Mouse (Mus musculus) kidney, postnatal 0 days (tissue): ENCODE data around the gene Ldlrad2. TPM values are rescaled to one million over a fixed set of nuclear protein-coding genes. Genes with fewer than 3 reads are reported as not detected.
A peak's percentile ranks its signal among the peaks of the same experiment; 100 is the strongest.

Experiments used
- ATAC-seq: fragments of 200-750 bp; cut with Nextera tagmentation; replicated peaks from 2 replicates; pipeline ENCODE4 v1.8.0; 2017; ENCODE audit warnings: low read depth, moderate number of reproducible peaks, moderate TSS enrichment, moderate library complexity; ENCODE audit not compliant: low FRiP score
- DNase-seq: peaks from one replicate; pipeline ENCODE4 v3.0.0-alpha.2; 2016; ENCODE audit warnings: low spot score
- H3K27ac ChIP-seq: fragments of 300-500 bp; sonication (generic); 2 replicates; pipeline ENCODE4 v1.5.1; 2014; ENCODE audit warnings: mild to moderate bottlenecking
- H3K27me3 ChIP-seq: fragments of 300-500 bp; sonication (generic); 2 replicates; pipeline ENCODE4 v1.6.1; 2014; ENCODE audit warnings: low read length, mixed read lengths; ENCODE audit not compliant: insufficient read depth
- H3K36me3 ChIP-seq: fragments of 300-500 bp; sonication (generic); 2 replicates; pipeline ENCODE4 v1.6.1; 2014; ENCODE audit warnings: low read length, mixed read lengths; ENCODE audit not compliant: insufficient read depth
- H3K4me1 ChIP-seq: fragments of 300-500 bp; sonication (generic); replicated peaks from 2 replicates; pipeline ENCODE4 v1.6.1; 2014; ENCODE audit warnings: antibody characterized with exemption, low read length, mixed read lengths; ENCODE audit not compliant: insufficient read depth
- H3K4me2 ChIP-seq: fragments of 300-500 bp; sonication (generic); 2 replicates; pipeline ENCODE4 v1.6.1; 2014; ENCODE audit warnings: mild to moderate bottlenecking, low read length, moderate library complexity, mixed read lengths
- H3K4me3 ChIP-seq: fragments of 300-500 bp; sonication (generic); replicated peaks from 2 replicates; pipeline ENCODE4 v1.5.1; 2014; ENCODE audit warnings: low read depth, low read length
- H3K9ac ChIP-seq: fragments of 300-500 bp; sonication (generic); 2 replicates; pipeline ENCODE4 v1.6.1; 2014; ENCODE audit warnings: low read depth, low read length
- H3K9me3 ChIP-seq: fragments of 300-500 bp; sonication (generic); replicated peaks from 2 replicates; pipeline ENCODE4 v1.6.1; 2016; ENCODE audit warnings: low read length, inconsistent platforms, mixed read lengths
- CTCF ChIP-seq: IDR thresholded peaks from 2 replicates; pipeline ENCODE4 v1.5.1; 2016; ENCODE audit warnings: antibody characterized with exemption, low read depth, mild to moderate bottlenecking, moderate library complexity
- WGBS: fragments of 180-500 bp; shearing (Covaris S2); extraction: QIAGEN DNeasy Blood & Tissue Kit; methylation state at CpG from one replicate; pipeline ENCODE4 v1.1.7; 2014; 5-methylcytosine and 5-hydroxymethylcytosine counted together
- polyA plus RNA-seq: library from polyadenylated mRNA; unstranded; fragments of >200 nt; fragmentation: Nextera tagmentation; extraction: Ambion mirVana; gene quantifications from 2 replicates; pipeline ENCODE4 v1.2.1, GENCODE M21; 2015

Gene Ldlrad2
- polyA plus RNA-seq, 1 experiment from 2014 or later, result not detected

- Histone ChIP-seq H3K9ac (no peak overlapping the region), H3K27me3 (no peaks in the 10 kb centered on the region), H3K27ac (no peak overlapping the region), H3K4me1 (peaks cover 4% of the 10 kb centered on the region; the same call in 1 of the 2 replicates), H3K9me3 (no peaks in the 10 kb centered on the region), H3K36me3 (no peaks in the 10 kb centered on the region), H3K4me2 (no peak overlapping the region), H3K4me3 (no peak overlapping the region)
- 98% methylated on average over 12 of the region's 12 CpGs for WGBS
- TF ChIP-seq CTCF, result no peak
- ATAC-seq (no peak), DNase-seq (no peak)
Observed at GRCm38 (mm10) chr4:137577486-137577885, 3.1 kb upstream of the Ldlrad2 start.

GRCm38 (mm10) chr4:137569873-137570272 lies 4.5 kb downstream of the Ldlrad2 start:
- 55% methylated on average over 9 of the region's 9 CpGs for WGBS
- Histone ChIP-seq H3K27ac (no peak overlapping the region), H3K4me2 (no peak overlapping the region), H3K36me3 (peaks cover 24% of the 10 kb centered on the region), H3K4me1 (no peaks in the 10 kb centered on the region), H3K27me3 (no peaks in the 10 kb centered on the region), H3K9ac (no peak overlapping the region), H3K9me3 (no peaks in the 10 kb centered on the region), H3K4me3 (no peak overlapping the region)
- DNase-seq, result no peak
- no peak for TF ChIP-seq CTCF
- peak; percentile 31; the same call in 1 of the 2 replicates for ATAC-seq

- DNase-seq (peak; percentile 70), ATAC-seq (peak; percentile 74)
- H3K27ac ChIP-seq, result no peak overlapping the region
- no peaks in the 10 kb centered on the region for H3K27me3 ChIP-seq
- 46% methylated on average over 16 of the region's 16 CpGs for WGBS
- H3K4me1 ChIP-seq, result no peaks in the 10 kb centered on the region
- no peak overlapping the region for H3K4me2 ChIP-seq
- H3K4me3 ChIP-seq, result no peak overlapping the region
- H3K9ac ChIP-seq, result no peak overlapping the region
- TF ChIP-seq CTCF, result no peak
- no peaks in the 10 kb centered on the region for H3K9me3 ChIP-seq
- H3K36me3 ChIP-seq, result peaks cover 69% of the 10 kb centered on the region
Observed at GRCm38 (mm10) chr4:137556673-137557210, 17.6 kb downstream of the Ldlrad2 start.

- Histone ChIP-seq H3K36me3 (peaks cover 85% of the 10 kb centered on the region), H3K9me3 (no peaks in the 10 kb centered on the region), H3K9ac (no peak overlapping the region), H3K27me3 (no peaks in the 10 kb centered on the region), H3K27ac (no peak overlapping the region), H3K4me3 (no peak overlapping the region), H3K4me1 (no peaks in the 10 kb centered on the region), H3K4me2 (no peak overlapping the region)
- WGBS, result 93% methylated on average over 17 of the region's 17 CpGs
- ATAC-seq, result no peak
- no peak for TF ChIP-seq CTCF
- no peak for DNase-seq
Observed at GRCm38 (mm10) chr4:137553466-137553865, 20.9 kb downstream of the Ldlrad2 start.

- no peak for ATAC-seq
- peaks cover 88% of the 10 kb centered on the region for H3K36me3 ChIP-seq
- H3K27me3 ChIP-seq, result no peaks in the 10 kb centered on the region
- no peak overlapping the region for H3K27ac ChIP-seq
- peak; percentile 72 for TF ChIP-seq CTCF
- no peaks in the 10 kb centered on the region for H3K9me3 ChIP-seq
- peak; percentile 50 for DNase-seq
- H3K9ac ChIP-seq, result no peak overlapping the region
- no peak overlapping the region for H3K4me2 ChIP-seq
- 82% methylated on average over 5 of the region's 5 CpGs for WGBS
- no peak overlapping the region for H3K4me3 ChIP-seq
- no peaks in the 10 kb centered on the region for H3K4me1 ChIP-seq
Observed at GRCm38 (mm10) chr4:137546003-137546525, 28.3 kb downstream of the Ldlrad2 start.

GRCm38 (mm10) chr4:137545568-137545967 lies 28.8 kb downstream of the Ldlrad2 start:
- peaks cover 88% of the 10 kb centered on the region for H3K36me3 ChIP-seq
- 94% methylated on average over 9 of the region's 9 CpGs for WGBS
- no peak for ATAC-seq

More at GRCm38 (mm10) chr4:137545568-137545967, 28.8 kb downstream of the Ldlrad2 start:
- Histone ChIP-seq H3K27me3 (no peaks in the 10 kb centered on the region), H3K27ac (no peak overlapping the region), H3K4me2 (no peak overlapping the region), H3K9ac (no peak overlapping the region), H3K4me1 (no peaks in the 10 kb centered on the region), H3K9me3 (no peaks in the 10 kb centered on the region), H3K4me3 (no peak overlapping the region)
- DNase-seq, result no peak
- no peak for TF ChIP-seq CTCF
